Mouse (Mus musculus): ENCODE results near the gene Cbln1. TPM values are rescaled to one million over a fixed set of nuclear protein-coding genes. Genes with fewer than 3 reads are reported as not detected.

The Cbln1 gene
- total and polyA plus RNA-seq, 3 experiments = not detected

GRCm38 (mm10) chr8:87481396-87481795, 9.0 kb upstream of the Cbln1 start:
- in situ Hi-C loops (cut with MboI; ENCODE audit: low pct_ligation_motif_present, low pct_unique_long_range_greater_than_20kb, low sequenced_read_pairs) (no loop called here), dilution Hi-C loops (cut with MboI; ENCODE audit: extremely low pct_ligation_motif_present, extremely low pct_unique_long_range_greater_than_20kb, low sequenced_read_pairs) (no loop called here)
- TF ChIP-seq ZC3H11A (IDR thresholded peaks at IDR 0.05; ENCODE audit: low read depth, low read length) = no peak
- TF ChIP-seq JUN (IDR thresholded peaks at IDR 0.05; ENCODE audit: insufficient read depth, low read depth, low read length) = no peak
- peaks cover 17% of the 10 kb centered on the region for H3K27me3 ChIP-seq (replicated peaks)
- H3K27ac ChIP-seq (ENCODE audit: insufficient read depth, low read depth) = no peak overlapping the region
- H3K79me2 ChIP-seq (replicated peaks; ENCODE audit: control insufficient read depth, extremely low read depth, insufficient read depth, poor library complexity, severe bottlenecking) = no peaks in the 10 kb centered on the region
- no peaks in the 10 kb centered on the region for H3K36me3 ChIP-seq (replicated peaks in 1 of 2; ENCODE audit: control insufficient read depth in 1 of 2, insufficient read depth in 1 of 2, low read length in 1 of 2)
- H3K4me3 ChIP-seq (replicated peaks in 1 of 3; ENCODE audit: low read depth in 2 of 3, low read length in 2 of 3, poor library complexity in 1 of 3) = no peak overlapping the region
- H3K9me3 ChIP-seq (replicated peaks; ENCODE audit: low read length) = no peaks in the 10 kb centered on the region
- no peak for DNase-seq (ENCODE audit: extremely low read depth)
- no peak overlapping the region for H3K9ac ChIP-seq (ENCODE audit: insufficient read depth, low read depth)
- H3K4me1 ChIP-seq (ENCODE audit: control insufficient read depth in 1 of 2, insufficient read depth in 2 of 2) = no peaks in the 10 kb centered on the region
- H3K4me2 ChIP-seq (ENCODE audit: insufficient read depth, low read depth, poor library complexity, severe bottlenecking) = no peak overlapping the region

GRCm38 (mm10) chr8:87478221-87478620, 5.8 kb upstream of the Cbln1 start:
- Histone ChIP-seq H3K4me3 (replicated peaks in 1 of 3; ENCODE audit: low read depth in 2 of 3, low read length in 2 of 3, poor library complexity in 1 of 3) (no peak overlapping the region), H3K27ac (ENCODE audit: insufficient read depth, low read depth) (no peak overlapping the region), H3K27me3 (replicated peaks) (peaks cover 19% of the 10 kb centered on the region), H3K36me3 (replicated peaks in 1 of 2; ENCODE audit: control insufficient read depth in 1 of 2, insufficient read depth in 1 of 2, low read length in 1 of 2) (no peaks in the 10 kb centered on the region), H3K4me1 (ENCODE audit: control insufficient read depth in 1 of 2, insufficient read depth in 2 of 2) (no peaks in the 10 kb centered on the region), H3K4me2 (ENCODE audit: insufficient read depth, low read depth, poor library complexity, severe bottlenecking) (no peak overlapping the region), H3K9ac (ENCODE audit: insufficient read depth, low read depth) (no peak overlapping the region), H3K79me2 (replicated peaks; ENCODE audit: control insufficient read depth, extremely low read depth, insufficient read depth, poor library complexity, severe bottlenecking) (no peaks in the 10 kb centered on the region), H3K9me3 (replicated peaks; ENCODE audit: low read length) (no peaks in the 10 kb centered on the region)
- DNase-seq (ENCODE audit: extremely low read depth) = no peak
- TF ChIP-seq ZMIZ1 (IDR thresholded peaks at IDR 0.05; ENCODE audit: low read depth, low read length) (no peak), MAX (IDR thresholded peaks at IDR 0.05; ENCODE audit: low read length) (no peak), CHD2 (IDR thresholded peaks at IDR 0.05; ENCODE audit: low read length) (no peak), POLR2A (IDR thresholded peaks at IDR 0.05; ENCODE audit: low read depth, low read length) (no peak), ZC3H11A (IDR thresholded peaks at IDR 0.05; ENCODE audit: low read depth, low read length) (no peak), CTCF (conservative IDR thresholded peaks at IDR 0.05 in 1 of 2, IDR thresholded peaks at IDR 0.05 in 1 of 2; ENCODE audit: low read depth in 2 of 2, low read length in 2 of 2) (no peak), IRF4 (IDR thresholded peaks at IDR 0.05; ENCODE audit: low read depth, low read length) (no peak), ELF1 (IDR thresholded peaks at IDR 0.05; ENCODE audit: low read depth, low read length) (no peak), NELFE (IDR thresholded peaks at IDR 0.05; ENCODE audit: low read depth, low read length) (no peak), MAZ (IDR thresholded peaks at IDR 0.05; ENCODE audit: low read depth, low read length) (no peak), MXI1 (IDR thresholded peaks at IDR 0.05; ENCODE audit: low read depth, low read length) (no peak), SIN3A (IDR thresholded peaks at IDR 0.05; ENCODE audit: low read length) (no peak), MAFK (IDR thresholded peaks at IDR 0.05; ENCODE audit: insufficient replicate concordance, low read length) (no peak), UBTF (IDR thresholded peaks at IDR 0.05; ENCODE audit: low read depth, low read length) (no peak), USF2 (conservative IDR thresholded peaks at IDR 0.05; ENCODE audit: low read depth, low read length) (no peak)
- dilution Hi-C loops (cut with MboI; ENCODE audit: extremely low pct_ligation_motif_present, extremely low pct_unique_long_range_greater_than_20kb, low sequenced_read_pairs) = no loop called here
- in situ Hi-C loops (cut with MboI; ENCODE audit: low pct_ligation_motif_present, low pct_unique_long_range_greater_than_20kb, low sequenced_read_pairs) = no loop called here
